Mouse (Mus musculus): ENCODE measurements around the gene Traip.

Traip gene

GRCm38 (mm10) chr9:107949922-107950235 is at the start of gene Traip:
TSS of gene Traip (plus strand) at chr9:107950136.
- in situ Hi-C loops (cut with MboI, MseI), result no loop called here

GRCm38 (mm10) chr9:107900840-107901626 is 48.9 kb upstream of the Traip start:
- in situ Hi-C loops (cut with MboI, MseI), result no loop called here

GRCm38 (mm10) chr9:107901627-107901914 is 48.4 kb upstream of the Traip start:
- in situ Hi-C loops (cut with MboI, MseI), result no loop called here

GRCm38 (mm10) chr9:107904726-107905125 is 45.2 kb upstream of the Traip start:
- in situ Hi-C loops (cut with MboI, MseI), result no loop called here

- in situ Hi-C loops (cut with MboI, MseI), result no loop called here
These were observed 43.5 kb upstream of the Traip start, which contains the start of gene Mst1r for GRCm38 (mm10) chr9:107906252-107906966. TSS of gene Mst1r (plus strand) at chr9:107906873.

- in situ Hi-C loops (cut with MboI, MseI), result no loop called here
These were observed 42.8 kb upstream of the Traip start for GRCm38 (mm10) chr9:107906967-107907800.

GRCm38 (mm10) chr9:107907801-107908120 is 42.2 kb upstream of the Traip start:
- in situ Hi-C loops (cut with MboI, MseI), result no loop called here

GRCm38 (mm10) chr9:107908410-107909158 is 41.4 kb upstream of the Traip start:
- in situ Hi-C loops (cut with MboI, MseI), result no loop called here

GRCm38 (mm10) chr9:107910025-107910769 is 39.7 kb upstream of the Traip start:
- in situ Hi-C loops (cut with MboI, MseI), result loop anchor here (5.0 kb wide), 1 partner anchor 157 kb away; no protein-coding TSS in a partner anchor

- in situ Hi-C loops (cut with MboI, MseI), result loop anchor here (5.0 kb wide), 1 partner anchor 152 kb away; no protein-coding TSS in a partner anchor
These were observed 35.0 kb upstream of the Traip start for GRCm38 (mm10) chr9:107914764-107915420.

- in situ Hi-C loops (cut with MboI, MseI), result no loop called here
These were observed 31.9 kb upstream of the Traip start for GRCm38 (mm10) chr9:107917895-107918608.

- in situ Hi-C loops (cut with MboI, MseI), result no loop called here
These were observed 31.1 kb upstream of the Traip start for GRCm38 (mm10) chr9:107918884-107919283.

- in situ Hi-C loops (cut with MboI, MseI), result no loop called here
These were observed 30.5 kb upstream of the Traip start for GRCm38 (mm10) chr9:107919441-107919840.

- in situ Hi-C loops (cut with MboI, MseI), result no loop called here
These were observed 26.9 kb upstream of the Traip start for GRCm38 (mm10) chr9:107923021-107923420.

GRCm38 (mm10) chr9:107923956-107924355 is 26.0 kb upstream of the Traip start:
- in situ Hi-C loops (cut with MboI, MseI), result no loop called here

- in situ Hi-C loops (cut with MboI, MseI), result no loop called here
These were observed 24.7 kb upstream of the Traip start for GRCm38 (mm10) chr9:107925251-107925650.

- in situ Hi-C loops (cut with MboI, MseI), result no loop called here
These were observed 23.0 kb upstream of the Traip start for GRCm38 (mm10) chr9:107926920-107927420.

GRCm38 (mm10) chr9:107927749-107928148 is 22.2 kb upstream of the Traip start:
- in situ Hi-C loops (cut with MboI, MseI), result no loop called here

GRCm38 (mm10) chr9:107928169-107928568 is 21.8 kb upstream of the Traip start, which contains the start of gene Actl11:
TSS of gene Actl11 (plus strand) at chr9:107928469.
- in situ Hi-C loops (cut with MboI, MseI), result no loop called here

Measured in regulatory T cell (primary cell).